Mouse (Mus musculus) heart, embryonic 14.5 days (tissue): ENCODE results near the gene Alpk3. TPM values are rescaled to one million over a fixed set of nuclear protein-coding genes. Genes with fewer than 3 reads are reported as not detected.
"Not testable (repeated sequence)": the region's sequence is repeated elsewhere in the genome, so short reads cannot be mapped to it uniquely, and the experiment has no call there.

ENCODE experiments used
- ATAC-seq: fragments of 200-750 bp; cut with Nextera tagmentation; 2 replicates; pipeline ENCODE4 v1.8.0; 2017; ENCODE audit warnings: low read depth, moderate TSS enrichment; ENCODE audit not compliant: insufficient number of reproducible peaks, insufficient read depth, low FRiP score
- H3K27ac ChIP-seq, 2 experiments: fragments of 200-500 bp in 1 of 2; fragments of 300-500 bp in 1 of 2; sonication (generic) in 1 of 2; replicated peaks in 1 of 2; 2 replicates each; pipeline ENCODE4 v1.5.1; 2012 to 2014; ENCODE audit warnings: low read depth in 2 of 2, low read length in 2 of 2, control low read depth in 1 of 2, mild to moderate bottlenecking in 1 of 2, mixed read lengths in 1 of 2; ENCODE audit not compliant: control insufficient read depth in 1 of 2, insufficient read depth in 1 of 2
- H3K27me3 ChIP-seq: fragments of 300-500 bp; sonication (generic); 2 replicates; pipeline ENCODE4 v1.6.1; 2014; ENCODE audit warnings: mild to moderate bottlenecking, low read length, control low read depth; ENCODE audit not compliant: control insufficient read depth, insufficient read depth
- H3K36me3 ChIP-seq: fragments of 300-500 bp; sonication (generic); 2 replicates; pipeline ENCODE4 v1.6.1; 2014; ENCODE audit warnings: mild to moderate bottlenecking, control low read depth, low read length, mixed read lengths; ENCODE audit not compliant: control insufficient read depth, insufficient read depth
- H3K4me1 ChIP-seq, 2 experiments: fragments of 200-500 bp in 1 of 2; fragments of 300-500 bp in 1 of 2; sonication (generic) in 1 of 2; 2 replicates each; pipeline ENCODE4 v1.6.1; 2012 to 2014; ENCODE audit warnings: low read length in 2 of 2, control low read depth in 1 of 2, mixed read lengths in 1 of 2; ENCODE audit not compliant: control insufficient read depth in 2 of 2, insufficient read depth in 2 of 2
- H3K4me2 ChIP-seq: fragments of 300-500 bp; sonication (generic); 2 replicates; pipeline ENCODE4 v1.6.1; 2014; ENCODE audit warnings: mild to moderate bottlenecking, low read length
- H3K4me3 ChIP-seq, 2 experiments: fragments of 200-500 bp in 1 of 2; fragments of 300-500 bp in 1 of 2; sonication (generic) in 1 of 2; 2 replicates each; pipeline ENCODE4 v1.5.1; 2012 to 2014; ENCODE audit warnings: low read length in 2 of 2, mild to moderate bottlenecking in 2 of 2, control low read depth in 1 of 2, low read depth in 1 of 2, moderate library complexity in 1 of 2; ENCODE audit not compliant: control insufficient read depth in 1 of 2, insufficient read depth in 1 of 2
- H3K9ac ChIP-seq: fragments of 300-500 bp; sonication (generic); 2 replicates; pipeline ENCODE4 v1.6.1; 2014; ENCODE audit warnings: mild to moderate bottlenecking, low read length
- H3K9me3 ChIP-seq: fragments of 300-500 bp; sonication (generic); 2 replicates; pipeline ENCODE4 v1.6.1; 2016; ENCODE audit warnings: low read length, control low read depth; ENCODE audit not compliant: control insufficient read depth
- WGBS: fragments of 180-500 bp; shearing (Covaris S2); extraction: QIAGEN DNeasy Blood & Tissue Kit; methylation state at CpG from one replicate; pipeline ENCODE4 v1.1.7; 2014; 5-methylcytosine and 5-hydroxymethylcytosine counted together
- polyA plus RNA-seq: library from polyadenylated mRNA; unstranded; fragments of >200 nt; fragmentation: Nextera tagmentation; extraction: Ambion mirVana; gene quantifications from 2 replicates; pipeline ENCODE4 v1.2.1, GENCODE M21; 2014

The Alpk3 gene
- polyA plus RNA-seq, 1 experiment from 2014 or later: 25.3 TPM

GRCm38 (mm10) chr7:81139671-81140404 lies 82.4 kb downstream of the Alpk3 start:
- H3K9ac ChIP-seq: no peak overlapping the region
- no peaks in the 10 kb centered on the region for H3K36me3 ChIP-seq
- H3K4me2 ChIP-seq: no peak overlapping the region
- 75% methylated on average over 5 of the region's 5 CpGs for WGBS
- H3K4me1 ChIP-seq: peaks cover 4 to 5% of the 10 kb centered on the region in 2 experiments
- H3K9me3 ChIP-seq: no peaks in the 10 kb centered on the region
- no peak overlapping the region for H3K4me3 ChIP-seq
- H3K27ac ChIP-seq: peak overlapping the region; percentile 33 to 57; a peak in 2 of 4 replicates
- H3K27me3 ChIP-seq: no peaks in the 10 kb centered on the region
- ATAC-seq: no peak

GRCm38 (mm10) chr7:81141541-81141940 lies 84.1 kb downstream of the Alpk3 start:
- Histone ChIP-seq H3K4me1 (no peaks in the 10 kb centered on the region; a peak in 1 of 4 replicates), H3K36me3 (no peaks in the 10 kb centered on the region), H3K27ac (no peak overlapping the region), H3K4me3 (no peak overlapping the region), H3K27me3 (no peaks in the 10 kb centered on the region), H3K4me2 (no peak overlapping the region), H3K9ac (no peak overlapping the region), H3K9me3 (no peaks in the 10 kb centered on the region)
- WGBS: 88% methylated on average over 1 of the region's 1 CpGs
- no peak for ATAC-seq

GRCm38 (mm10) chr7:81143056-81143455 lies 85.7 kb downstream of the Alpk3 start:
- not testable (repeated sequence) for H3K4me3 ChIP-seq, H3K27ac ChIP-seq, ATAC-seq, H3K4me2 ChIP-seq, H3K9ac ChIP-seq, H3K4me1 ChIP-seq, H3K9me3 ChIP-seq, H3K36me3 ChIP-seq, H3K27me3 ChIP-seq
- WGBS: 61% methylated on average over 4 of the region's 4 CpGs

- 41% methylated on average over 11 of the region's 11 CpGs for WGBS
- H3K9ac ChIP-seq: no peak overlapping the region
- no peak for ATAC-seq
- H3K4me1 ChIP-seq: peaks cover 5 to 8% of the 10 kb centered on the region in 2 experiments
- H3K27ac ChIP-seq: peak overlapping the region; percentile 22 to 24; a peak in 2 of 4 replicates
- H3K9me3 ChIP-seq: 0 out of 2 replicates have a peak, but pooled peaks cover 8% of the 10 kb centered on the region
- no peak overlapping the region; a peak in 1 of 4 replicates for H3K4me3 ChIP-seq
- H3K36me3 ChIP-seq: no peaks in the 10 kb centered on the region
- no peaks in the 10 kb centered on the region for H3K27me3 ChIP-seq
- H3K4me2 ChIP-seq: peak overlapping the region; percentile 35
Measured at GRCm38 (mm10) chr7:81149759-81150158, 92.4 kb downstream of the Alpk3 start.

GRCm38 (mm10) chr7:81151216-81151615 lies 93.8 kb downstream of the Alpk3 start:
- Histone ChIP-seq H3K27me3 (no peaks in the 10 kb centered on the region), H3K27ac (no peak overlapping the region), H3K4me1 (peaks cover 5 to 10% of the 10 kb centered on the region in 2 experiments), H3K4me2 (no peak overlapping the region), H3K4me3 (no peak overlapping the region), H3K9me3 (0 out of 2 replicates have a peak, but pooled peaks cover 8% of the 10 kb centered on the region), H3K9ac (no peak overlapping the region), H3K36me3 (no peaks in the 10 kb centered on the region)
- ATAC-seq: no peak
- WGBS: 95% methylated on average over 8 of the region's 8 CpGs

GRCm38 (mm10) chr7:81152306-81152705 lies 94.9 kb downstream of the Alpk3 start:
- no peak overlapping the region for H3K27ac ChIP-seq
- no peaks in the 10 kb centered on the region for H3K27me3 ChIP-seq
- H3K9me3 ChIP-seq: 0 out of 2 replicates have a peak, but pooled peaks cover 8% of the 10 kb centered on the region
- H3K4me1 ChIP-seq: peaks cover 5 to 10% of the 10 kb centered on the region in 2 experiments
- WGBS: 95% methylated on average over 10 of the region's 10 CpGs
- no peak overlapping the region for H3K9ac ChIP-seq
- H3K36me3 ChIP-seq: no peaks in the 10 kb centered on the region
- no peak overlapping the region for H3K4me2 ChIP-seq
- ATAC-seq: no peak
- no peak overlapping the region for H3K4me3 ChIP-seq

GRCm38 (mm10) chr7:81152826-81153225 lies 95.4 kb downstream of the Alpk3 start:
- Histone ChIP-seq H3K4me2 (no peak overlapping the region), H3K27me3 (no peaks in the 10 kb centered on the region), H3K36me3 (no peaks in the 10 kb centered on the region), H3K27ac (no peak overlapping the region), H3K9me3 (0 out of 2 replicates have a peak, but pooled peaks cover 8% of the 10 kb centered on the region), H3K9ac (no peak overlapping the region), H3K4me1 (peaks cover 5 to 10% of the 10 kb centered on the region in 2 experiments), H3K4me3 (no peak overlapping the region)
- WGBS: 70% methylated on average over 7 of the region's 7 CpGs
- no peak for ATAC-seq
